Mouse (Mus musculus) kidney, embryonic 14.5 days (tissue): ENCODE measurements around the gene Asl. TPM values are rescaled to one million over a fixed set of nuclear protein-coding genes. Genes with fewer than 3 reads are reported as not detected.

Experiments
- ATAC-seq: fragments of 200-750 bp; cut with Nextera tagmentation; 2 replicates; pipeline ENCODE4 v1.8.0; 2017; ENCODE audit warnings: moderate number of reproducible peaks, mild to moderate bottlenecking, moderate TSS enrichment, moderate library complexity; ENCODE audit not compliant: low FRiP score, low TSS enrichment
- H3K27ac ChIP-seq: fragments of 300-500 bp; sonication (generic); 2 replicates; pipeline ENCODE4 v1.5.1; 2014; ENCODE audit warnings: low read depth, mild to moderate bottlenecking, low read length, moderate library complexity, mixed read lengths
- H3K27me3 ChIP-seq: fragments of 300-500 bp; sonication (generic); 2 replicates; pipeline ENCODE4 v1.6.1; 2014; ENCODE audit warnings: mild to moderate bottlenecking, low read length; ENCODE audit not compliant: control insufficient read depth, insufficient read depth
- H3K36me3 ChIP-seq: fragments of 300-500 bp; sonication (generic); 2 replicates; pipeline ENCODE4 v1.6.1; 2014; ENCODE audit warnings: low read length, mixed read lengths; ENCODE audit not compliant: control insufficient read depth, insufficient read depth
- H3K4me1 ChIP-seq: fragments of 300-500 bp; sonication (generic); 2 replicates; pipeline ENCODE4 v1.6.1; 2014; ENCODE audit warnings: low read length, mixed read lengths; ENCODE audit not compliant: control insufficient read depth, insufficient read depth
- H3K4me2 ChIP-seq: fragments of 300-500 bp; sonication (generic); replicated peaks from 2 replicates; pipeline ENCODE4 v1.6.1; 2014; ENCODE audit warnings: low read depth, mild to moderate bottlenecking, low read length
- H3K4me3 ChIP-seq: fragments of 300-500 bp; sonication (generic); 2 replicates; pipeline ENCODE4 v1.5.1; 2014; ENCODE audit warnings: mild to moderate bottlenecking, low read length
- H3K9ac ChIP-seq: fragments of 300-500 bp; sonication (generic); 2 replicates; pipeline ENCODE4 v1.6.1; 2014; ENCODE audit warnings: low read depth, mild to moderate bottlenecking, low read length, moderate library complexity
- H3K9me3 ChIP-seq: fragments of 300-500 bp; sonication (generic); 2 replicates; pipeline ENCODE4 v1.6.1; 2016; ENCODE audit warnings: low read length; ENCODE audit not compliant: control insufficient read depth
- WGBS: fragments of 180-500 bp; shearing (Covaris S2); extraction: QIAGEN DNeasy Blood & Tissue Kit; methylation state at CpG from one replicate; pipeline ENCODE4 v1.1.7; 2014; 5-methylcytosine and 5-hydroxymethylcytosine counted together
- polyA plus RNA-seq: library from polyadenylated mRNA; unstranded; fragments of >200 nt; fragmentation: Nextera tagmentation; extraction: Ambion mirVana; gene quantifications from 2 replicates; pipeline ENCODE4 v1.2.1, GENCODE M21; 2014

The Asl gene
- polyA plus RNA-seq, 1 experiment from 2014 or later: 46.4 TPM

DNA sequence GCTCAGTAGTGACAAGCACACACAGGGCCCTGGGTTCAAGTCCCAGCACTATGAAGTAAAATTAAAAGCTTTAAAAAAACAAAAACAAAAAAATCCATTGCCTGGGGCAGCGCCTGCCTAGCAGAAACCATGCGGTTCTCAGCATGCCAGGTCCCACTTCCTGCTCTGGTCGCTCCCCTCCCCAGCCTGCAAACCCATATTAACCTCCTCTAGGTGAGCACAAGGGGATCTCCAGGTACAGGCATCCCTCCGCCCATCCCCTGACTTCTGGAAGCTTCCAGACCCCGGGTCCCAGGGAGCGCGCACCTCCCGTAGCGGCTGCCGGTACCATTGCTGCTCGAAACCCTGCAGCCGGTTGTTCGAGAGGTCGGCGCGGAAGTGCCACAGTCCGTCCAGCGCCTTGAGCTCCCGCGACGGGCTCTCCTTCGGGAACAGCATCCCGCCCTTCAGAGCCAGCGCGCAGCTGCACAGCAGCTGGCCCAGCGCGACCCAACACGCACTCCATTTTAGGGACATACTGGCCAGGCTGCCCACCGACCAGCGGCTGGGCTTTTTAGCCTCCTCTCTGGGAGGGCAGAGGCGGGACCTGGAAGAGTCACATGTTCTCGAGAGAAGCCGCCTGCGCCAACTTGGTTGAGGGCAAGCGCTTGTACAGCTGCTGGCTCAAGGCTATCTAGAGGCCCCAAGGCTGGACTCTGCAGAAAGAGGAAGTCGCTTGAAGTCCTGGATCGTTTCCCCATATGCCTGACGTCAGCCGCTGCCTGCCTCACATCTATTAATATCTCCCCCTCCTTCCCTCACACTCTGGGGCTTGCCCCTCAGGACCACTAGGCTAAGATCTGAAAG lies 26.5 kb downstream of the Asl start, which contains the start of gene Gusb:
TSS of gene Gusb (minus strand) at position 749 of the 846 bp plus-strand sequence.
- ATAC-seq: peak; percentile 91
- WGBS: under 1% methylated on average over 39 of the region's 39 CpGs

DNA sequence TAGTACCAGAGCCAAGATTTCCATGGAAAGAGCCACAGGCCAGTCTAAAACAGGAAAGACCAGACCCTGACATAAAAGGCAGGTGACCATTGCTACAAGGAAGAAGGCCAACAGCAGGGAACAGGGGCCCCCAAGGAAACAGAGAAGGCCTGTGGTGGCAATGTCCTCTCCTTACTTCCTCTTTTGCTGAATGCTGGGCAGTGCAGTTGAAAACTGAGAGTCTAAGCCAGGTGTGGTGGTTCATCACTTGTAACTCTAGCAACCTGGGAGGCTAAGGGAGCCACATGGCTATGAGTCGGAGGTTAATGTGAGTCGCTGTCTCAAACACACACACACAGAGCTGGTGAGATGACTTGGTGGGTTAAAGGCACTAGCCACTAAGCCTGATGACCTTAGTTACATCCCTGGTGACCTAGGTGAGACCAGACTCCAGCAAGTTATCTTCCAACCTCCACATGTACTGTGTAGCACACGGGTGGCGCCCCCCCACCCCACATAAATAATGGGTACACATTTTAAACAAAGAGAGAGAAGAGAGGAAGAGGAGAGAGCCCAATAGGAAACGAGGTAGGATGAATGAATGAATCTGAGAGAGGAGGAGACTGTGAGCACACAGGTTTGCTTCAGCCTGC lies 27.6 kb downstream of the Asl start:
- Histone ChIP-seq H3K4me2 (peak overlapping the region; percentile 73), H3K27me3 (no peaks in the 10 kb centered on the region), H3K4me3 (peak overlapping the region; percentile 74; the same call in 1 of the 2 replicates), H3K36me3 (peaks cover 5% of the 10 kb centered on the region; the same call in 1 of the 2 replicates), H3K9me3 (peaks cover 6% of the 10 kb centered on the region; the same call in 1 of the 2 replicates), H3K27ac (no peak overlapping the region; the same call in 1 of the 2 replicates), H3K9ac (no peak overlapping the region), H3K4me1 (peaks cover 10% of the 10 kb centered on the region; the same call in 1 of the 2 replicates)
- 50% methylated on average over 5 of the region's 5 CpGs for WGBS
- ATAC-seq: no peak

More for the DNA sequence above, 26.5 kb downstream of the Asl start, which contains the start of gene Gusb:
- H3K9ac ChIP-seq: peak within 1 kb of the TSS; percentile 67
- H3K27me3 ChIP-seq: no peaks in the 10 kb centered on the region
- peak within 1 kb of the TSS; percentile 73 for H3K4me2 ChIP-seq
- H3K36me3 ChIP-seq: peaks cover 5% of the 10 kb centered on the region; the same call in 1 of the 2 replicates
- peak within 1 kb of the TSS; percentile 79 for H3K27ac ChIP-seq
- peaks cover 10% of the 10 kb centered on the region; the same call in 1 of the 2 replicates for H3K4me1 ChIP-seq
- peaks cover 6% of the 10 kb centered on the region; the same call in 1 of the 2 replicates for H3K9me3 ChIP-seq
- peak within 1 kb of the TSS; percentile 74 for H3K4me3 ChIP-seq

DNA sequence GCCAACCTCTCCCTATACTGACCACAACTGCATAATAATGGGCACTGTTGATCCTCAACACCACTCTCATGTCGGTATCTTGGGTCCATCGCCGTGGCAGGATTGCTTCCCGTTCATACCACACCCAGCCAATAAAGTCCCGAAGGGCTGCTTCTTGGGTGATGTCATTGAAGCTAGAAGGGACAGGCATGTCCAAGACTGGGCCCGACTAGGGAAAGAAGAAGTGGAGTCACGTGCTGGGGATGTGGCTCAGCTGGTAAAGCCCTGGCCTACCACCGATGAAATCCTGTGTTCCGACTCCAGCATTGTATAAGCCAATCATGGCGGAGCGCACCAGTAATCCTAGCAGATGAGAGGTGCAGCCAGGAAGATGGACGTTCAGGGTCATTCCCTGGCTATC lies 28.3 kb downstream of the Asl start:
- 89% methylated on average over 12 of the region's 12 CpGs for WGBS
- no peak overlapping the region for H3K4me2 ChIP-seq

DNA sequence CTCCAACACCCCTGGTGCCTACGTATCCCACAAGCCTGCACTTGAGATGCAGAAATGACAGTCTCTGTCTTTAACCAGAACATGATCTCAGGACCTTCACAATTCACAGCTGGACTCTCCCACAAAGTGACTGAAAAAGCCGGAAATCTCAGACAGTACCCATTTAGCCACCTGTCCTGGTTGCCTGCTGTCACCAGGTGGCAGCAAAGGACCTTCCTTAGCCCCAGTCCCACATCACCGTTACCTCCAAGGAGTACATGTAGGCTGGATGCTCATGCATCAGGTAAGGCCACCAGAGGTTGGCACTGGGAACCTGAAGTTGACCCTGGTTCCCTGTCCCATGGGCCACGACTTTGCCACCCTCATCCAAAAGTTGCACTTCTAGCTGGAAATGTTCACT lies 29.9 kb downstream of the Asl start:
- H3K36me3 ChIP-seq: peaks cover 5% of the 10 kb centered on the region; the same call in 1 of the 2 replicates
- no peaks in the 10 kb centered on the region for H3K9me3 ChIP-seq
- peaks cover 10% of the 10 kb centered on the region; the same call in 1 of the 2 replicates for H3K4me1 ChIP-seq
- 38% methylated on average over 4 of the region's 4 CpGs for WGBS
- no peak overlapping the region for H3K4me3 ChIP-seq
- no peak overlapping the region for H3K9ac ChIP-seq
- no peak for ATAC-seq
- H3K27me3 ChIP-seq: no peaks in the 10 kb centered on the region
- no peak overlapping the region for H3K4me2 ChIP-seq
- no peak overlapping the region for H3K27ac ChIP-seq

More for the DNA sequence above, 28.3 kb downstream of the Asl start:
- Histone ChIP-seq H3K4me1 (peaks cover 10% of the 10 kb centered on the region; the same call in 1 of the 2 replicates), H3K9ac (no peak overlapping the region), H3K9me3 (peaks cover 6% of the 10 kb centered on the region; the same call in 1 of the 2 replicates), H3K27ac (no peak overlapping the region), H3K4me3 (no peak overlapping the region), H3K27me3 (no peaks in the 10 kb centered on the region), H3K36me3 (peaks cover 5% of the 10 kb centered on the region; the same call in 1 of the 2 replicates)
- no peak for ATAC-seq

DNA sequence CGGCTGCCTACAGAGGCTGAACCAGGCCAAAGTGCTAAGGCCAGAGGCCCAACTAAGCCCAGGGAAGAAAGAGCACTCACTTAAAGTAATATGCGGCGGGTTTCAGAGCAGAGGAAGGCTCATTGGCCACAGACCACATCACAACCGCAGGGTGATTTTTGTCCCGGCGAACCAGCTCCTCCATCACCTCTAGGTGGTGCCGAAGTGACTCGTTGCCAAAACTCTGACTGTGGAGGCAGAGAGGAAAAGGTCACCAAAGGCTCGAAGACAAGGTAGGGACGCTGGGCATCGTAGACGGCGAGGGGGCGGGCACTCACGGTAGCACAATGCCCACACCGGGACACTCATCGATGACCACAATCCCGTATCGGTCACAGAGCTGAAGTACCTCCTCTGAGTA lies 31.3 kb downstream of the Asl start:
- Histone ChIP-seq H3K36me3 (peaks cover 5% of the 10 kb centered on the region; the same call in 1 of the 2 replicates), H3K4me2 (no peak overlapping the region), H3K9ac (no peak overlapping the region), H3K27me3 (no peaks in the 10 kb centered on the region), H3K4me3 (no peak overlapping the region), H3K27ac (no peak overlapping the region), H3K9me3 (no peaks in the 10 kb centered on the region), H3K4me1 (0 out of 2 replicates have a peak, but pooled peaks cover 6% of the 10 kb centered on the region)
- 74% methylated on average over 19 of the region's 19 CpGs for WGBS
- ATAC-seq: no peak

DNA sequence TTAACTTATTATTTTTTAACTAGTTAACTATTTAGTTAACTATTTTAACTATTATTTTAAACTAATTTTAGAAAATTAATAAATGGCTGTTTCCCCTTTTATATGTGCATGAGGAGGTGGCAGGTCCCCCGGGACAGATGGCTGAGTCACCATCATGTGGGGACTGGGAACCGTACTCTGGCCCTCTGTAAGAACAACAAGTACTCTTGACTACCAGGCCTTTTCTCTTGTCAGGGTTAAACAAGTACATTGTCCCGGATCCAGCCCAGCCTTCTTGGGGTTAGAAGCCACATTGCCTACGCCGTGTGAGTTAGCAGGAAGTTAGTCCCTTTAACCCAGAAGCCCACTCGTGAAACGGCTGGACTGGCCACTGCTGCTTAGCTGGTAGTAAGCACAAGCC lies 34.1 kb downstream of the Asl start:
- peaks cover 5% of the 10 kb centered on the region; the same call in 1 of the 2 replicates for H3K36me3 ChIP-seq
- H3K9ac ChIP-seq: no peak overlapping the region
- H3K4me1 ChIP-seq: no peaks in the 10 kb centered on the region
- ATAC-seq: no peak
- 91% methylated on average over 7 of the region's 7 CpGs for WGBS
- H3K4me2 ChIP-seq: no peak overlapping the region
- no peaks in the 10 kb centered on the region for H3K27me3 ChIP-seq
- no peak overlapping the region for H3K27ac ChIP-seq
- no peak overlapping the region for H3K4me3 ChIP-seq
- no peaks in the 10 kb centered on the region for H3K9me3 ChIP-seq

DNA sequence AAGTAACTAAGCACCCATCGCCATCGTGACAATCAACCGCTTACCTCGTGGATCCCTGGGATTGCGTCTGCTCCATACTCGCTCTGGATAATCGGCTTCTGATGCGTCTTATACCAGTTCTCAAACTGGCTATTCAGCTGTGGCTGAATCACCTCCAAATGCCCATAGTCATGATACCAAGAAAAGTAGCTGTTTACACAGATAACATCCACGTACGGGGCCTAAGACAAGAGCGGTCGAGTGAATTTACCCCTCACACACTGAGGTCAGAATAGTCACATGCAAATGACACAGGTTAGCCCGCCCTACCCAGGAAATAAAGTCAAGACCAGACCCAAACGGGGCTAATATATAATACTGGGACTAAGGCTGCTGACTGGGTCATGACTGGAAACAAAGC lies 35.7 kb downstream of the Asl start:
- WGBS: 91% methylated on average over 14 of the region's 14 CpGs
- peaks cover 3% of the 10 kb centered on the region; the same call in 1 of the 2 replicates for H3K36me3 ChIP-seq
- no peak overlapping the region for H3K4me3 ChIP-seq
- H3K9me3 ChIP-seq: no peaks in the 10 kb centered on the region
- H3K27ac ChIP-seq: no peak overlapping the region
- H3K4me1 ChIP-seq: no peaks in the 10 kb centered on the region
- no peak overlapping the region for H3K9ac ChIP-seq
- ATAC-seq: no peak
- H3K27me3 ChIP-seq: no peaks in the 10 kb centered on the region
- H3K4me2 ChIP-seq: no peak overlapping the region

DNA sequence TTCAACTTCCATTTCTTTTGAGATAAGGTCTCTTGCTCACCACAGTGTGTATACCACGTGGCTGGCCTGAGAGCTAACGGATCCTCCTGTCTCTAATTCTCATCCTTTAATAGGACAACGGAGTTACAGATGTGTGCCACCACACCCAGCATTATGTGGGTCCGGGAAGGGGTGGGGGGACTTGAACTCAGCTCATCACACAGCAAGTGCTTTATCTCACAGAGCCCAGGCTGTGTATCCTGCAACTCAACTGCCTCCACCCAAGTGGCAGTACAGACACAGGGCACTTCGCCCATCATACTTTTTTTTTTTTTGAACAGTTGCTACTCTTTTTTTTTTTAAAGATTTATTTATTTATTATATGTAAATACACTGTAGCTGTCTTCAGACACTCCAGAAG lies 37.1 kb downstream of the Asl start:
- Histone ChIP-seq H3K36me3 (peaks cover 4% of the 10 kb centered on the region; the same call in 1 of the 2 replicates), H3K27me3 (no peaks in the 10 kb centered on the region), H3K4me1 (no peaks in the 10 kb centered on the region), H3K4me2 (no peak overlapping the region), H3K4me3 (no peak overlapping the region), H3K27ac (no peak overlapping the region), H3K9me3 (no peaks in the 10 kb centered on the region), H3K9ac (no peak overlapping the region)
- whole genome bisulfite sequencing: 96% methylated on average over 5 of the region's 5 CpGs
- ATAC-seq: 0 out of 2 replicates have a peak, but pooled peaks have one; percentile 35
